Mouse (Mus musculus) midbrain, embryonic 16.5 days (tissue): ENCODE data around the gene C1qtnf7. TPM values are rescaled to one million over a fixed set of nuclear protein-coding genes. Genes with fewer than 3 reads are reported as not detected.

Experiments used
- ATAC-seq: fragments of 200-750 bp; cut with Nextera tagmentation; 2 replicates; pipeline ENCODE4 v1.8.0; 2017; ENCODE audit warnings: moderate TSS enrichment
- H3K27ac ChIP-seq: fragments of 300-500 bp; sonication (generic); 2 replicates; pipeline ENCODE4 v1.5.1; 2014; ENCODE audit warnings: mild to moderate bottlenecking, low read length, mixed read lengths
- H3K27me3 ChIP-seq: fragments of 300-500 bp; sonication (generic); 2 replicates; pipeline ENCODE4 v1.6.1; 2014; ENCODE audit warnings: low read depth, low read length, mixed read lengths; ENCODE audit not compliant: control insufficient read depth, insufficient read depth
- H3K36me3 ChIP-seq: fragments of 300-500 bp; sonication (generic); 2 replicates; pipeline ENCODE4 v1.6.1; 2014; ENCODE audit warnings: mild to moderate bottlenecking, low read length, moderate library complexity, mixed read lengths; ENCODE audit not compliant: control insufficient read depth, insufficient read depth
- H3K4me1 ChIP-seq: fragments of 300-500 bp; sonication (generic); 2 replicates; pipeline ENCODE4 v1.6.1; 2014; ENCODE audit warnings: mild to moderate bottlenecking, low read length, mixed read lengths; ENCODE audit not compliant: control insufficient read depth, insufficient read depth
- H3K4me2 ChIP-seq: fragments of 300-500 bp; sonication (generic); 2 replicates; pipeline ENCODE4 v1.6.1; 2014; ENCODE audit warnings: mild to moderate bottlenecking, low read length, mixed read lengths
- H3K4me3 ChIP-seq: fragments of 300-500 bp; sonication (generic); 2 replicates; pipeline ENCODE4 v1.5.1; 2014; ENCODE audit warnings: low read depth, mild to moderate bottlenecking, low read length, moderate library complexity, mixed read lengths
- H3K9ac ChIP-seq: fragments of 300-500 bp; sonication (generic); 2 replicates; pipeline ENCODE4 v1.6.1; 2014; ENCODE audit warnings: low read depth, low read length, mixed read lengths
- H3K9me3 ChIP-seq: fragments of 300-500 bp; sonication (generic); replicated peaks from 2 replicates; pipeline ENCODE4 v1.6.1; 2014; ENCODE audit warnings: mild to moderate bottlenecking, low read length, mixed read lengths; ENCODE audit not compliant: control insufficient read depth, poor library complexity, severe bottlenecking
- WGBS: fragments of 180-500 bp; shearing (Covaris S2); extraction: QIAGEN DNeasy Blood & Tissue Kit; methylation state at CpG from one replicate; pipeline ENCODE4 v1.1.7; 2014; 5-methylcytosine and 5-hydroxymethylcytosine counted together
- polyA plus RNA-seq: library from polyadenylated mRNA; unstranded; fragments of >200 nt; fragmentation: Nextera tagmentation; extraction: Ambion mirVana; gene quantifications from 2 replicates; pipeline ENCODE4 v1.2.1, GENCODE M21; 2015

C1qtnf7 gene
- polyA plus RNA-seq, 1 experiment from 2014 or later, result 1.1 TPM

DNA sequence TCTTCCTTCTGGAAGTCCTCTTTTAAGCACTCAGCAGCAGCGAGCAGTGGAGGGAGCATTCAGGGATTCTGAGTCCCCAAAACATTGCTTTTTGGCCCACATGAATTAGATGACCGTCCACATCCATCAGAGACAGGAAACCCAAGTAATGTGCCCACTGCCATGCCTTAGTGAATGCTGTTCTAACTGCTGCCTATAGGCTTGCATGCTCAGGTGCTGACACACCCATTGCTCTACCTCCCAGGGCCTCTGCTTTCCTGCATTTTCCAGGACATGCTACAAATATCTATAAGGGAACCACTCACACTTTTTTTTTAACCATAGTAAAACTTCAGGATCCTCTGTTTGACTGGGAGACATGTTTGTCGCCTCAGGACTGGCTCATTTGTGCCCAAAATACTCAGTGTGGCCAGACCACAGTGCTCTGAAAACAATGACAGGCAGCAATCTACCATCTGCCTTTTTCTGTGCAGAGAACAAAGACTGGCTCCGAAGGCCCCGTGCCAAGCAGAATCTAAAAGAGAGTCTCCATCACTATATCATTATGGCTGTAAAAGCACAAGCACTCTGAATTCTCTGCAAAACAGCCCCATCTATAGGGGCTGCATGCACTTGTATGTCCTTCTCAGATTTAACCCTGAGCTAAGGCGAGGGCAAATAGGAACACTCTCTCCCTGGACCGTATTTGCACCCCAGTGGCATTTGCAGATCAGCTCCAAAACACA, 106.4 kb downstream of the C1qtnf7 start:
- 0 out of 2 replicates have a peak, but pooled peaks have one; percentile 42 for ATAC-seq
- Histone ChIP-seq H3K4me3 (no peak overlapping the region), H3K4me2 (no peak overlapping the region), H3K36me3 (no peaks in the 10 kb centered on the region), H3K27ac (0 out of 2 replicates have a peak overlapping the region, but pooled peaks have one; percentile 22), H3K9ac (no peak overlapping the region), H3K27me3 (no peaks in the 10 kb centered on the region), H3K4me1 (peaks cover 5% of the 10 kb centered on the region; the same call in 1 of the 2 replicates), H3K9me3 (no peaks in the 10 kb centered on the region)
- WGBS, result 59% methylated on average over 7 of the region's 7 CpGs

DNA sequence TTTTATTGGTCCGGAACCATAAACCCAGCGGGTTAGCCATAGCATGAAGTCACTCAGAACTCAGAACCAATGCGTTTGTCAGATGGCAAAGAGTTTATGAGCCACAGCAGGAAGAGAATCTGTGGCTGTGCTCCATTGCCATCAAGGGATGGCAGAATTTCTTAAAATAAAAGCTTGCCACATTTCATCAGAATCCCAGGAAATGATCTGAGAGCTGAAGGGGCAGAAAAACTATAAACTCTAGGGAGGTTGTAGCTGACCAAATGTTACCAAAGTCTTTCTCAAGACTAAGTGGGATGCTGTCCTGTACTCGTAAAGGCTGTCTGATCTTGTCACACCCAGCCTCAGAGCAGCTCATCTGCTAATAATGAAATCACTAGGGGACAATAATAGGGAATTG, 110.1 kb downstream of the C1qtnf7 start:
- H3K27me3 ChIP-seq, result no peaks in the 10 kb centered on the region
- ATAC-seq, result no peak
- 80% methylated on average over 4 of the region's 4 CpGs for WGBS
- H3K4me3 ChIP-seq, result no peak overlapping the region
- H3K36me3 ChIP-seq, result no peaks in the 10 kb centered on the region
- H3K9ac ChIP-seq, result no peak overlapping the region
- H3K27ac ChIP-seq, result no peak overlapping the region
- no peaks in the 10 kb centered on the region for H3K9me3 ChIP-seq
- peaks cover 5% of the 10 kb centered on the region; the same call in 1 of the 2 replicates for H3K4me1 ChIP-seq
- no peak overlapping the region for H3K4me2 ChIP-seq

DNA sequence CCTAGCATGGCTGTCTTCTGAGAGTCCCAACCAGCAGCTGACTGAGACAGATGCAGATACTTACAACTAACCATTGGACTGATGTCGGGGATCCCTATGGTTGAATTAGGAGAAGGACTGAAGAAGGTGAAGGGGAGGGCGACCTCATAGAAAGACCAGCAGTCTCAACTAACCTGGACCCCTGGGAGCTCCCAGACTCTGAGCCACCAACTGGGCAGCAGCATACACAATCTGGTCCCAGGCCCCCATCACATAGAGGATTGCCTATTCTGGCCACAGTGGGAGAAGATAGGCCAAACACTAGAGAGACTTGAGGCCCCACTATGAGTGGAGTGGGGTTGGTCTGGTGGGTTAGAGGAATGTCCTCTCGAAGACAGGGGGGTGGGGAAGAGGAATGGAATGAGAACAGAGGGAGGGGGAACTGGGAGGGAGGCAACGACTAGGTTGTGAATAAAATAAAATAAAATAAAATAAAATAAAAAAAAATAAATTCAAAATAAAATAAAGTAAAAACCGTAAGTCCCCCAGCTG, 118.8 kb downstream of the C1qtnf7 start:
- Histone ChIP-seq H3K4me2 (no peak overlapping the region), H3K9me3 (no peaks in the 10 kb centered on the region), H3K36me3 (no peaks in the 10 kb centered on the region), H3K4me1 (no peaks in the 10 kb centered on the region), H3K9ac (no peak overlapping the region), H3K27me3 (no peaks in the 10 kb centered on the region), H3K27ac (no peak overlapping the region), H3K4me3 (no peak overlapping the region)
- peak; percentile 60 for ATAC-seq
- WGBS, result 90% methylated on average over 5 of the region's 5 CpGs

- H3K9me3 ChIP-seq, result no peaks in the 10 kb centered on the region
- no peaks in the 10 kb centered on the region for H3K4me1 ChIP-seq
- 28% methylated on average over 9 of the region's 9 CpGs for WGBS
- H3K27me3 ChIP-seq, result no peaks in the 10 kb centered on the region
- H3K4me2 ChIP-seq, result no peak overlapping the region
- no peak overlapping the region for H3K4me3 ChIP-seq
- no peaks in the 10 kb centered on the region for H3K36me3 ChIP-seq
- ATAC-seq, result peak; percentile 86
- no peak overlapping the region for H3K27ac ChIP-seq
- no peak overlapping the region for H3K9ac ChIP-seq
These were observed 119.3 kb downstream of the C1qtnf7 start for GRCm38 (mm10) chr5:43634602-43635081.

- Histone ChIP-seq H3K4me1 (no peaks in the 10 kb centered on the region), H3K4me2 (no peak overlapping the region), H3K27me3 (no peaks in the 10 kb centered on the region), H3K9me3 (no peaks in the 10 kb centered on the region), H3K4me3 (no peak overlapping the region), H3K36me3 (no peaks in the 10 kb centered on the region), H3K27ac (no peak overlapping the region), H3K9ac (no peak overlapping the region)
- WGBS, result 45% methylated on average over 4 of the region's 4 CpGs
- no peak for ATAC-seq
These were observed 129.7 kb downstream of the C1qtnf7 start for GRCm38 (mm10) chr5:43645020-43645419.

- no peaks in the 10 kb centered on the region for H3K36me3 ChIP-seq
- no peaks in the 10 kb centered on the region for H3K9me3 ChIP-seq
- H3K4me3 ChIP-seq, result no peak overlapping the region
- ATAC-seq, result no peak
- H3K9ac ChIP-seq, result no peak overlapping the region
- no peaks in the 10 kb centered on the region for H3K27me3 ChIP-seq
- H3K4me2 ChIP-seq, result no peak overlapping the region
- no peaks in the 10 kb centered on the region for H3K4me1 ChIP-seq
- no peak overlapping the region for H3K27ac ChIP-seq
- 82% methylated on average over 12 of the region's 12 CpGs for WGBS
These were observed 131.9 kb downstream of the C1qtnf7 start for GRCm38 (mm10) chr5:43647098-43647774.

DNA sequence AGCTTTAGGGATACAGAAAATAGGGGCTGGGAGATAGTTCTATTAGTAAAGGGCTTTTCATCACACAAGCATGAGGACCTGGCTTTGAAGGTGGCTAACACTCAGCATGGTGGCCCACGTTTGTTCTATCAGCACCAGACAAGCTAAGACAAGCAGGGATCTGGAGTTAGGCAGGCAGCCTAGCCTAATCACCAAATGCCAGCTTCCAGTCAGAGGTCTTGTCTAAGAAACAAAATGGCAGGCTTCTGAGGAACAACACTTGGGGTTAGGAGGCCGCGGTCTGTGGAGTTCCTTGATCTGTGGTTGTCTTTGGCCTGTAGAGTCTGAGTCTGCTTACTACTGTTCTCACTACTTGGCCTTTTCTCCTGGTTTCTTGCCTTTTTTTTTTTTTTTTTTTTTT, 146.2 kb downstream of the C1qtnf7 start:
- Histone ChIP-seq H3K27me3 (no peaks in the 10 kb centered on the region), H3K36me3 (no peaks in the 10 kb centered on the region), H3K4me1 (peaks cover 23% of the 10 kb centered on the region), H3K9me3 (no peaks in the 10 kb centered on the region), H3K4me2 (peak overlapping the region; percentile 64; the same call in 1 of the 2 replicates), H3K9ac (no peak overlapping the region), H3K4me3 (no peak overlapping the region), H3K27ac (peak overlapping the region; percentile 82)
- WGBS, result 91% methylated on average over 3 of the region's 3 CpGs
- ATAC-seq, result no peak

DNA sequence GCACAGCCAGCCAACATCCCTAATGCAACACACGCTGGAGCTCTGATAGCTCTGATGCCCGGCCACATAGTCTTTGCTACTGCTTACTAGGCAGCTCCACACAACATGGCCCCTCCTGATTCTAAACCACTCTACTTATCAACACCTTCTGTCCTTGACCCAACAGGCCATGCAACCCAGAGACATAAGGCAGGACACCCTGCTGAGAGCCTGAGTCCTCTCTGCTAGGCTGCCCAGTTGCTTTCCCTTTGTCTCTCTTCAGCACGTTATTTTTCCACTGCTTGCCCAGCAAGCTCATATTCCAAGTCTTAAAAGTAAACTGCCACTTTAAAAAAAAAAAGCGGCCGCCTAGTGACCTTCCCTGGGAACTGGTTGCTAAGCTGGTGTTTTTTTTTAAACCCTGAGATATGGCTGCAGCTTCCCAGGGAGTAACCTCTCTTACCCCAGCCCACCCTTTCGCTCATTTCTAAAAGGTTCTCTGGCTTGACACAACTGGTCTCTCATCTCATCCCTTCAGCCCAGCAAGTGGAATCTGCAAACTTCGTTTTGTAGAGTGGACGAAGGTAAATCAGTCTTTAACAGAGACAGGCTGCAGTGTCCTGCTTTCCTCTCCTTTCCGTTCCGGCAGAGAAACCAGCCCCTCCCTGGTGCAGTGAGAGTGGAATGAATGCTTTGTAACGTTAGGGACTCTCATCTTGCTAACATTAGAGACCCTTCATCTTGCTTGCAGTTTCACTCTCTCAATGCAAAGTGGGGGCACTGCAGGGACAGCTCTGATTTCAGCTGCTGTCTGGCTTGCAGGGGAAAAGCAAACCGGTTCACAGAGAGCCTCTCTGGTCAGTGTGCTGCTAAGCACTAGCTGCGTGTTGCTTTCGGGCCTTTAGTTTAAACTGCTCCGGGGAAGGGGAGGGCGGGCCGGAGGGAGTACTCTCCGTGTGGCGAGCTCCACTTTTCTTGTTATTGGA, 146.9 kb downstream of the C1qtnf7 start, which contains the start of gene Cc2d2a:
TSS of gene Cc2d2a (plus strand) at position 350 of the 965 bp plus-strand sequence.
- WGBS, result 3% methylated on average over 19 of the region's 19 CpGs
- H3K36me3 ChIP-seq, result no peaks in the 10 kb centered on the region
- peak within 1 kb of the TSS; percentile 82 for H3K27ac ChIP-seq
- no peaks in the 10 kb centered on the region for H3K9me3 ChIP-seq
- no peaks in the 10 kb centered on the region for H3K27me3 ChIP-seq
- H3K4me2 ChIP-seq, result peak within 1 kb of the TSS; percentile 64
- H3K9ac ChIP-seq, result peak within 1 kb of the TSS; percentile 64
- peak; percentile 85 for ATAC-seq
- H3K4me3 ChIP-seq, result peak within 1 kb of the TSS; percentile 37
- H3K4me1 ChIP-seq, result peaks cover 23% of the 10 kb centered on the region
